Mouse (Mus musculus): Measurements from ENCODE around the gene Ttyh3. TPM values are rescaled to one million over a fixed set of nuclear protein-coding genes. Genes with fewer than 3 reads are reported as not detected.
A peak's percentile ranks its signal among the peaks of the same experiment; 100 is the strongest.

Ttyh3 gene
- total and polyA plus RNA-seq, 3 experiments = 5.9 to 35.7 TPM; not detected in 1

DNA sequence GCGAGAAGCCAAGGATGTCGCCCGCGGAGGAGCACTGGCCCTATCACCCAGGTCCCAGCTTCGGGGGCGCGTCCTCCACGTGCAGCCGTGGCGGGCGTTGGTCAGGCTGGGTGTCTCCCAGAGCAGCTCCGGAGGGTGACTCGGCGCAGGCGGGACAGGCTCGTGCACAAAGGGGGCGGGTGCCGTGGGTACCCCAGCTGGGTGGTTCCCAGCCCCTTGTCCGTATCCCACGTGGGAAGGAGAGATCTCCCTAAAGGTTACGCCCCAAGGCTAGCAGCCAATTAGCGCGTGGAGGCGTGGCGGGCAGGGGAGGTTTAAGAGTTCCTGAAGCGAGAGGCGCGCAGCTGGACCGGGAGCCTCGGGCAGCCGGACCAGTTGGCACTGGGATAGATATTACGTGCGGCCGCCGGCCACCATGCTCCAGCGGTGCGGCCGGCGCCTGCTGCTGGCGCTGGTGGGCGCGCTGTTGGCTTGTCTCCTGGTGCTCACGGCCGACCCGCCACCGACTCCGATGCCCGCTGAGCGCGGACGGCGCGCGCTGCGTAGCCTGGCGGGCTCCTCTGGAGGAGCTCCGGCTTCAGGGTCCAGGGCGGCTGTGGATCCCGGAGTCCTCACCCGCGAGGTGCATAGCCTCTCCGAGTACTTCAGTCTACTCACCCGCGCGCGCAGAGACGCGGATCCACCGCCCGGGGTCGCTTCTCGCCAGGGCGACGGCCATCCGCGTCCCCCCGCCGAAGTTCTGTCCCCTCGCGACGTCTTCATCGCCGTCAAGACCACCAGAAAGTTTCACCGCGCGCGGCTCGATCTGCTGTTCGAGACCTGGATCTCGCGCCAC, 41.6 kb downstream of the Ttyh3 start, which contains the start of gene Lfng:
Gene Lfng, plus strand, starts transcription at position 320 of the 835 bp plus-strand sequence.
- Histone ChIP-seq H3K27ac (ENCODE audit: control insufficient read depth, low read depth, low read length) (peak within 1 kb of the TSS; percentile 37), H3K4me1 (ENCODE audit: control insufficient read depth in 1 of 2, insufficient read depth in 2 of 2, low read length in 2 of 2) (peaks cover 0 to 8% of the 10 kb centered on the region in 2 experiments; a peak in 2 of 4 replicates), H3K9ac (ENCODE audit: control insufficient read depth, low read depth, low read length, poor library complexity, severe bottlenecking) (peak within 1 kb of the TSS; percentile 70), H3K9me3 (replicated peaks; ENCODE audit: insufficient read depth, low read length) (no peaks in the 10 kb centered on the region), H3K4me3 (ENCODE audit: control insufficient read depth in 1 of 2, insufficient read depth in 1 of 2, low read depth in 2 of 2, low read length in 2 of 2) (peak within 1 kb of the TSS; percentile 73 to 74), H3K27me3 (ENCODE audit: control insufficient read depth in 1 of 2, insufficient read depth in 2 of 2, low read length in 2 of 2) (peaks cover 3 to 4% of the 10 kb centered on the region in 2 experiments; a peak in 2 of 4 replicates), H3K79me2 (ENCODE audit: control insufficient read depth, insufficient read depth, low read length, poor library complexity) (peaks cover 6% of the 10 kb centered on the region), H3K36me3 (ENCODE audit: control insufficient read depth in 1 of 2, insufficient read depth in 2 of 2, low read length in 2 of 2) (peaks cover 0 to 7% of the 10 kb centered on the region in 2 experiments; a peak in 2 of 4 replicates)
- TF ChIP-seq TBP (IDR thresholded peaks at IDR 0.05; ENCODE audit: low read depth, low read length) (peak; percentile 94), USF1 (IDR thresholded peaks at IDR 0.05; ENCODE audit: low read depth, low read length) (peak; percentile 64; the same call in 1 of the 2 replicates), POLR2AphosphoS2 (IDR thresholded peaks at IDR 0.05; ENCODE audit: low read length) (peak; percentile 72; the same call in 1 of the 2 replicates), POLR2A (IDR thresholded peaks at IDR 0.05; ENCODE audit: control insufficient read depth in 1 of 2, insufficient read depth in 1 of 2, low read depth in 1 of 2, low read length in 2 of 2, poor library complexity in 1 of 2) (peak; percentile 91 to 95), MXI1 (IDR thresholded peaks at IDR 0.05; ENCODE audit: low read depth, low read length) (peak; percentile 95), EP300 (IDR thresholded peaks at IDR 0.05; ENCODE audit: low read depth in 1 of 2, low read length in 2 of 2) (no peak), RAD21 (IDR thresholded peaks at IDR 0.05; ENCODE audit: low read depth, low read length) (no peak), BHLHE40 (IDR thresholded peaks at IDR 0.05; ENCODE audit: borderline replicate concordance, low read depth, low read length) (0 out of 2 replicates have a peak, but pooled peaks have one; percentile 26), UBTF (IDR thresholded peaks at IDR 0.05; ENCODE audit: borderline replicate concordance, insufficient read depth, low read depth, low read length) (peak; percentile 81; the same call in 1 of the 2 replicates), KAT2A (conservative IDR thresholded peaks at IDR 0.05; ENCODE audit: low read depth, low read length) (no peak), MAZ (IDR thresholded peaks at IDR 0.05; ENCODE audit: low read depth, low read length) (peak; percentile 37), MYC (IDR thresholded peaks at IDR 0.05; ENCODE audit: low read depth, low read length) (no peak), ZMIZ1 (IDR thresholded peaks at IDR 0.05; ENCODE audit: low read depth, low read length) (peak; percentile 97), SIN3A (IDR thresholded peaks at IDR 0.05; ENCODE audit: low read length) (peak; percentile 69; the same call in 1 of the 2 replicates), NELFE (IDR thresholded peaks at IDR 0.05; ENCODE audit: low read depth, low read length) (peak; percentile 94), MAX (IDR thresholded peaks at IDR 0.05; ENCODE audit: low read length) (peak; percentile 70; the same call in 1 of the 2 replicates), NRF1 (IDR thresholded peaks at IDR 0.05; ENCODE audit: insufficient read depth, low read depth, low read length, poor library complexity, severe bottlenecking) (0 out of 2 replicates have a peak, but pooled peaks have one; percentile 33)
- DNase-seq (ENCODE audit: low read depth, low spot score) = peak; percentile 93

GRCm38 (mm10) chr5:140606386-140606785, 42.4 kb downstream of the Ttyh3 start:
- TF ChIP-seq E2F4 (IDR thresholded peaks at IDR 0.05; ENCODE audit: borderline replicate concordance, low read depth, low read length) = no peak
- no peak for TF ChIP-seq MYC (IDR thresholded peaks at IDR 0.05; ENCODE audit: low read depth, low read length)
- no peak for TF ChIP-seq MYB (IDR thresholded peaks at IDR 0.05; ENCODE audit: low read depth, low read length)
- no peak for TF ChIP-seq GABPA (IDR thresholded peaks at IDR 0.05; ENCODE audit: low read depth, low read length)
- TF ChIP-seq TAL1 (IDR thresholded peaks at IDR 0.05; ENCODE audit: low read length) = no peak
- TF ChIP-seq SIN3A (IDR thresholded peaks at IDR 0.05; ENCODE audit: low read length) = no peak
- TF ChIP-seq CHD2 (IDR thresholded peaks at IDR 0.05; ENCODE audit: low read length) = no peak
- no peak for TF ChIP-seq HCFC1 (IDR thresholded peaks at IDR 0.05; ENCODE audit: low read depth, low read length)
- no peak for TF ChIP-seq NRF1 (IDR thresholded peaks at IDR 0.05; ENCODE audit: insufficient read depth, low read depth, low read length, poor library complexity, severe bottlenecking)
- TF ChIP-seq POLR2AphosphoS5 (IDR thresholded peaks at IDR 0.05; ENCODE audit: borderline replicate concordance, low read depth, low read length) = no peak
- TF ChIP-seq JUND (IDR thresholded peaks at IDR 0.05; ENCODE audit: low read depth, low read length) = no peak
- no peak for TF ChIP-seq RAD21 (IDR thresholded peaks at IDR 0.05; ENCODE audit: low read depth, low read length)
- no peak for TF ChIP-seq POLR2A (IDR thresholded peaks at IDR 0.05; ENCODE audit: control insufficient read depth in 1 of 2, insufficient read depth in 1 of 2, low read depth in 1 of 2, low read length in 2 of 2, poor library complexity in 1 of 2)
- TF ChIP-seq ZKSCAN1 (IDR thresholded peaks at IDR 0.05; ENCODE audit: low read depth, low read length) = no peak
- Histone ChIP-seq H3K27me3 (ENCODE audit: control insufficient read depth in 1 of 2, insufficient read depth in 2 of 2, low read length in 2 of 2) (peaks cover 3 to 5% of the 10 kb centered on the region in 2 experiments; a peak in 3 of 4 replicates), H3K4me3 (ENCODE audit: control insufficient read depth in 1 of 2, insufficient read depth in 1 of 2, low read depth in 2 of 2, low read length in 2 of 2) (no peak overlapping the region), H3K27ac (ENCODE audit: control insufficient read depth, low read depth, low read length) (no peak overlapping the region), H3K9me3 (replicated peaks; ENCODE audit: insufficient read depth, low read length) (no peaks in the 10 kb centered on the region), H3K36me3 (ENCODE audit: control insufficient read depth in 1 of 2, insufficient read depth in 2 of 2, low read length in 2 of 2) (peaks cover 0 to 7% of the 10 kb centered on the region in 2 experiments; a peak in 2 of 4 replicates), H3K4me1 (ENCODE audit: control insufficient read depth in 1 of 2, insufficient read depth in 2 of 2, low read length in 2 of 2) (peaks cover 0 to 8% of the 10 kb centered on the region in 2 experiments; a peak in 2 of 4 replicates), H3K79me2 (ENCODE audit: control insufficient read depth, insufficient read depth, low read length, poor library complexity) (peaks cover 6% of the 10 kb centered on the region), H3K9ac (ENCODE audit: control insufficient read depth, low read depth, low read length, poor library complexity, severe bottlenecking) (no peak overlapping the region)
- DNase-seq (ENCODE audit: low read depth, low spot score) = no peak
